Mouse (Mus musculus) liver, adult (tissue): ENCODE results near the gene Taar8b.
"Not testable (repeated sequence)": the region's sequence is repeated elsewhere in the genome, so short reads cannot be mapped to it uniquely, and the experiment has no call there.

Experiments
- GATA4 ChIP-seq: IDR thresholded peaks from 2 replicates; pipeline ENCODE4 v1.6.1; 2014; ENCODE audit warnings: mild to moderate bottlenecking, low read length; ENCODE audit not compliant: insufficient replicate concordance

The Taar8b gene

GRCm38 (mm10) chr10:24092194-24092593, at the start of gene Taar8b:
Gene Taar8b, minus strand, starts transcription at chr10:24092294.
- no peak for TF ChIP-seq GATA4

GRCm38 (mm10) chr10:24138623-24139261, 46.6 kb upstream of the Taar8b start:
- TF ChIP-seq GATA4 = no peak

GRCm38 (mm10) chr10:24134071-24134645, 42.1 kb upstream of the Taar8b start:
- TF ChIP-seq GATA4 = no peak

- TF ChIP-seq GATA4 = no peak
These were observed 41.0 kb upstream of the Taar8b start for GRCm38 (mm10) chr10:24133132-24133531.

GRCm38 (mm10) chr10:24132273-24132672, 40.2 kb upstream of the Taar8b start:
- TF ChIP-seq GATA4 = no peak

GRCm38 (mm10) chr10:24131451-24132262, 39.6 kb upstream of the Taar8b start:
- TF ChIP-seq GATA4 = no peak

- TF ChIP-seq GATA4 = no peak
These were observed 19.2 kb upstream of the Taar8b start for GRCm38 (mm10) chr10:24111116-24111778.

GRCm38 (mm10) chr10:24109434-24109833, 17.3 kb upstream of the Taar8b start, which contains the start of gene Taar9:
Gene Taar9, minus strand, starts transcription at chr10:24109534.
- TF ChIP-seq GATA4 = not testable (repeated sequence)

GRCm38 (mm10) chr10:24108236-24108635, 16.1 kb upstream of the Taar8b start:
- TF ChIP-seq GATA4 = no peak

GRCm38 (mm10) chr10:24107747-24108146, 15.7 kb upstream of the Taar8b start:
- no peak for TF ChIP-seq GATA4

GRCm38 (mm10) chr10:24101812-24102211, 9.7 kb upstream of the Taar8b start, which contains the start of gene Taar8c:
Gene Taar8c, minus strand, starts transcription at chr10:24101912.
- not testable (repeated sequence) for TF ChIP-seq GATA4

GRCm38 (mm10) chr10:24087168-24087567, 4.9 kb downstream of the Taar8b start:
- no peak for TF ChIP-seq GATA4

GRCm38 (mm10) chr10:24086555-24086954, 5.5 kb downstream of the Taar8b start:
- no peak for TF ChIP-seq GATA4

- no peak for TF ChIP-seq GATA4
These were observed 6.2 kb downstream of the Taar8b start for GRCm38 (mm10) chr10:24085936-24086335.

GRCm38 (mm10) chr10:24080166-24080565, 11.9 kb downstream of the Taar8b start:
- TF ChIP-seq GATA4 = no peak
